Mouse (Mus musculus) retina, postnatal 7 days (tissue): Measurements from ENCODE around the gene Grin2d.

Experiments
- DNase-seq: peaks from one replicate; pipeline ENCODE4 v3.0.0-alpha.2; 2012; ENCODE audit warnings: low read depth, low spot score

The Grin2d gene

GRCm38 (mm10) chr7:45809276-45810075 lies 68.7 kb downstream of the Grin2d start:
- DNase-seq: no peak

GRCm38 (mm10) chr7:45808471-45808870 lies 69.7 kb downstream of the Grin2d start:
- no peak for DNase-seq

- no peak for DNase-seq
These were observed 72.2 kb downstream of the Grin2d start for GRCm38 (mm10) chr7:45805941-45806340.

GRCm38 (mm10) chr7:45802551-45802950 lies 75.6 kb downstream of the Grin2d start:
- DNase-seq: no peak

GRCm38 (mm10) chr7:45801348-45801747 lies 76.8 kb downstream of the Grin2d start:
- DNase-seq: peak; percentile 85

GRCm38 (mm10) chr7:45800546-45801204 lies 77.5 kb downstream of the Grin2d start:
- no peak for DNase-seq

- DNase-seq: no peak
These were observed 78.2 kb downstream of the Grin2d start for GRCm38 (mm10) chr7:45800001-45800400.

- DNase-seq: no peak
These were observed 79.2 kb downstream of the Grin2d start for GRCm38 (mm10) chr7:45798931-45799330.

GRCm38 (mm10) chr7:45798511-45798836 lies 79.7 kb downstream of the Grin2d start:
- no peak for DNase-seq

- no peak for DNase-seq
These were observed 80.3 kb downstream of the Grin2d start for GRCm38 (mm10) chr7:45797661-45798510.

- no peak for DNase-seq
These were observed 81.2 kb downstream of the Grin2d start for GRCm38 (mm10) chr7:45796950-45797349.

- no peak for DNase-seq
These were observed 83.2 kb downstream of the Grin2d start for GRCm38 (mm10) chr7:45794971-45795370.

GRCm38 (mm10) chr7:45793969-45794585 lies 84.1 kb downstream of the Grin2d start:
- DNase-seq: no peak

- DNase-seq: no peak
These were observed 84.9 kb downstream of the Grin2d start for GRCm38 (mm10) chr7:45793240-45793639.

- DNase-seq: no peak
These were observed 86.3 kb downstream of the Grin2d start for GRCm38 (mm10) chr7:45791756-45792490.

GRCm38 (mm10) chr7:45790721-45791120 lies 87.5 kb downstream of the Grin2d start:
- no peak for DNase-seq

- DNase-seq: no peak
These were observed 90.5 kb downstream of the Grin2d start for GRCm38 (mm10) chr7:45787642-45788041.

- DNase-seq: no peak
These were observed 91.3 kb downstream of the Grin2d start for GRCm38 (mm10) chr7:45786661-45787413.

GRCm38 (mm10) chr7:45786136-45786578 lies 92.0 kb downstream of the Grin2d start:
- peak; percentile 46 for DNase-seq

GRCm38 (mm10) chr7:45785388-45786135 lies 92.6 kb downstream of the Grin2d start:
- no peak for DNase-seq
